Mouse (Mus musculus) megakaryocyte, embryonic 14.5 days (primary cell): ENCODE data around the gene Phactr1.

Experiments
- FLI1 ChIP-seq: IDR thresholded peaks from 2 replicates; pipeline ENCODE4 v1.6.1; 2012; ENCODE audit warnings: low read length, inconsistent platforms, mixed read lengths
- GATA1 ChIP-seq: IDR thresholded peaks from 3 replicates; pipeline ENCODE4 v1.6.1; 2012; ENCODE audit warnings: mixed read lengths, low read length, inconsistent platforms, borderline replicate concordance

DNA sequence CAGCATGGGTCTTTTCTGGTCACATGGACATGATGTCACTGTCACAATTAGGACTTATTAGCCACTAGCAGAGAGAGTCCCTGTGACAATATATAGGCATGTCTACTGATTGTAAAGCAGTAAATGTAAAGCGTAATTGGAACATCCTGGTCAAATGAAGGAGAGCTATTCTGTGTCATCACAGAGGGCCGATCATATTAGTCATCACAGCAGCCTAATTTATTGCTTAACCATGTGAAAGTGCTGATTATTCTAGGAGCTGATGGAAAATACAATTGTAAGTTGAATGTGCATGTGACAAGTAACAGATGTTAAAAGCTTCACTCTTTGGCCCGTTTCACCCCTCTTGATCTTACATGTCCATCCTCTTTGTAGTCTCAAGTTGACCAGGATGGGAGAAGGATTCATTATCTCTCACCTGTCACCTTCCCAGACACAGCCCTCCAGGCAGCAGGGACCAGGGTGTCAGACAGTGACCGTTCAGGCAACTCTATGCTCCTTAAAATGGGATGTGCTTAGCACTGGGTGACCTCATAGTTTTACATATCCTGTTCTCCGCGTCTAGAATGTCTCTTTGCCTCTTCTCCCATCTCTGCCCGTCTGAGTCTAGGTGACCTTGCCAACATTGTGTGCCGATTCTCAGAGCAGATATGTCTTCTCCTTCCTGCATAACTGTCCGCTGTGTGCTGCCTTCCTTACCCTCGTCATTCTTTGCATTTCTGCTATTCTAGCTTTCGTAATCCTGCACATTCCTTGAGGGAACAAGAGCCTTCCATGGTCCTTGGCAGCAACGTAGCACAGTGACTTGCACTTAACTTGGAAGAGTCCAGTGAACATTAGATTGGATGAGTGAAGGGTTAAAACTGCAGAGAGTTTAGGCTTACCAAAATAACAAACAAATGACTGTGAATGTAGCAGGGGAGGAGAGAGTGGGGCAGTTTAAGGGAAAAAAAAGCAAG lies 209.4 kb downstream of the Phactr1 start:
- TF ChIP-seq GATA1 (no peak), FLI1 (no peak)
